8 mouse cellular contexts compared by ENCODE assay signal in the genomic region with DNA sequence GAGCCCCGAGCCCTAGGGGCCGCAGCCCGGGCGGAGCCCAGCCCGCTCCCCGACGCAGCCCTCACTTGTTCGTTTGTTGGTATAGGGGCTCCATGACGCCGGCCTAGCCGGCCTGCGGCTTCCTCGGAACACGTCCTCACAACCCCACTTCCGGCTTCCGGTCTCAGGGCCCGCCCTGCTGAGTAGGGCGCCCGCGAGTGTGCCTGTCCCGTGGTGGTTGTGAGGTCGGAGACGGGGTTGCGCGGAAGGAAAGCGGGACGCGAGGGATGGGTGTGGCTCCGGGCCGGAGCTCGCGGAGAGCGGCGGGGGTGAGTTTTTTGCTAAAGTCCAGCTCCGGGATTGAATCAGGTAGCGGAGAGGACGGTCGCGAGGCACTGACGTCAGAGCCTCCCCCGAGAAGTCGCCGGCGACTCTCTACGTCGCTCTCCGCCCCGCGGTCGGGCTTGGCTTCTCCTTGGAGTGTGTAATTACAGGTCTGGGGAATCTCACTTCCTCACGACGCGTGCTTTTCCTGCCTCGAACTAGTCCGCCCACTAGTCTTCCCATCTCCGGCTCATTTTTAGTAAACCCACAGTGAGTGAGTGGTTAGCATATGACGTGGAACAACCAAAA. TPM values are rescaled to one million over a fixed set of nuclear protein-coding genes. Genes with fewer than 3 reads are reported as not detected.
DNase-seq lines count a peak whose midpoint lies in the region; ATAC-seq lines count a peak whose summit lies in the region.

A gene (minus strand): TSS at position 334 of the 612 bp plus-strand sequence.

- no peaks in the 10 kb centered on the region for H3K27me3 ChIP-seq in hindbrain, embryonic 12.5 days

- H3K36me3 ChIP-seq in hindbrain, embryonic 12.5 days, result no peaks in the 10 kb centered on the region

- WGBS in hindbrain, embryonic 12.5 days, result under 1% methylated on average over 57 of the region's 57 CpGs

- H3K4me3 ChIP-seq in hindbrain, embryonic 12.5 days, result peak within 1 kb of the TSS; percentile 93

- peak within 1 kb of the TSS; percentile 94 for H3K27ac ChIP-seq in hindbrain, embryonic 12.5 days

- H3K9me3 ChIP-seq in hindbrain, embryonic 12.5 days (replicated peaks), result no peaks in the 10 kb centered on the region

- peak; percentile 97 for ATAC-seq in hindbrain, embryonic 12.5 days (ENCODE audit: low FRiP score)

- peaks cover 7% of the 10 kb centered on the region; the same call in 1 of the 2 replicates for H3K4me1 ChIP-seq in hindbrain, embryonic 12.5 days

- peak within 1 kb of the TSS; percentile 63 for H3K4me2 ChIP-seq in hindbrain, embryonic 12.5 days (replicated peaks)

- peak within 1 kb of the TSS; percentile 89 for H3K9ac ChIP-seq in hindbrain, embryonic 12.5 days

- DNase-seq in Muller cell, postnatal 12 days (ENCODE audit: inconsistent ontology term), result peak; percentile 96
- peak; percentile 89 for DNase-seq in cerebellum, adult 9-11 months
- peak; percentile 80 to 89 for DNase-seq in frontal cortex, postnatal 10 days (ENCODE audit: low spot score in 2 of 2)
- peak; percentile 91 to 96 for DNase-seq in layer of hippocampus, postnatal 14 days (ENCODE audit: low spot score in 2 of 2)
- DNase-seq in lung, postnatal 14 days, result peak; percentile 91
- peak; percentile 77 for DNase-seq in retina, adult 2 months (ENCODE audit: low read depth, low spot score)
- DNase-seq in thymus, postnatal 36 days, result peak; percentile 91 to 92

RNA-seq across cellular contexts. Expression of the gene that starts here (rescaled TPM):
- 97.2 and 98.7 TPM in 2 replicates for polyA plus RNA-seq in hindbrain, embryonic 12.5 days (2016; fragmentation: Nextera tagmentation; extraction: Ambion mirVana)
- total RNA-seq in layer of hippocampus, postnatal 14 days (2021), result 10 to 100 TPM; 75.7 to 78.5 TPM

Comparison
In these comparisons a context has a peak if more than half of its experiments do, and no peak if none do; other contexts are left out.
1. Peak in every context shown above with its lines: DNase-seq, ATAC-seq, H3K4me3 ChIP-seq and H3K27ac ChIP-seq.